Mouse (Mus musculus) thymus, adult 2 months (tissue): ENCODE measurements around the gene Rab37.

Experiments used
- CTCF ChIP-seq: fragments of 200-500 bp; IDR thresholded peaks from 2 replicates; pipeline ENCODE4 v1.5.1; 2012; ENCODE audit warnings: mild to moderate bottlenecking, control low read depth, low read length, moderate library complexity, borderline replicate concordance; ENCODE audit not compliant: control insufficient read depth, poor library complexity, insufficient read depth; ENCODE audit errors: extremely low read depth
- POLR2A ChIP-seq: fragments of 200-500 bp; IDR thresholded peaks from 2 replicates; pipeline ENCODE4 v1.6.1; 2012; ENCODE audit warnings: mild to moderate bottlenecking, low read length, control low read depth, moderate library complexity; ENCODE audit not compliant: control insufficient read depth, poor library complexity, insufficient read depth; ENCODE audit errors: extremely low read depth

GRCm38 (mm10) chr11:115112196-115112595, 21.0 kb downstream of the Rab37 start:
- TF ChIP-seq CTCF, result no peak
- TF ChIP-seq POLR2A, result no peak
